Mouse (Mus musculus) midbrain, embryonic 14.5 days (tissue): ENCODE data around the gene Prkn. TPM values are rescaled to one million over a fixed set of nuclear protein-coding genes. Genes with fewer than 3 reads are reported as not detected.

ENCODE experiments used
- ATAC-seq: fragments of 200-750 bp; cut with Nextera tagmentation; 2 replicates; pipeline ENCODE4 v1.8.0; 2017; ENCODE audit warnings: moderate number of reproducible peaks, moderate library complexity; ENCODE audit not compliant: low FRiP score, low TSS enrichment
- DNase-seq: peaks from one replicate; pipeline ENCODE4 v3.0.0-alpha.2; 2015
- H3K27ac ChIP-seq: fragments of 300-500 bp; sonication (generic); replicated peaks from 2 replicates; pipeline ENCODE4 v1.5.1; 2014; ENCODE audit warnings: mild to moderate bottlenecking, low read depth, low read length, moderate library complexity
- H3K27me3 ChIP-seq: fragments of 300-500 bp; sonication (generic); 2 replicates; pipeline ENCODE4 v1.6.1; 2014; ENCODE audit warnings: low read length, control low read depth, mixed read lengths; ENCODE audit not compliant: control insufficient read depth, insufficient read depth
- H3K36me3 ChIP-seq: fragments of 300-500 bp; sonication (generic); 2 replicates; pipeline ENCODE4 v1.6.1; 2014; ENCODE audit warnings: low read length, control low read depth; ENCODE audit not compliant: control insufficient read depth, insufficient read depth
- H3K4me1 ChIP-seq: fragments of 300-500 bp; sonication (generic); 2 replicates; pipeline ENCODE4 v1.6.1; 2014; ENCODE audit warnings: mild to moderate bottlenecking, antibody characterized with exemption, low read length, control low read depth; ENCODE audit not compliant: control insufficient read depth, insufficient read depth
- H3K4me2 ChIP-seq: fragments of 300-500 bp; sonication (generic); 2 replicates; pipeline ENCODE4 v1.6.1; 2014; ENCODE audit warnings: mild to moderate bottlenecking, low read length, moderate library complexity
- H3K4me3 ChIP-seq: fragments of 300-500 bp; sonication (generic); replicated peaks from 2 replicates; pipeline ENCODE4 v1.5.1; 2014; ENCODE audit warnings: low read depth, low read length
- H3K9ac ChIP-seq: fragments of 300-500 bp; sonication (generic); replicated peaks from 2 replicates; pipeline ENCODE4 v1.6.1; 2014; ENCODE audit warnings: mild to moderate bottlenecking, low read length, moderate library complexity
- H3K9me3 ChIP-seq: fragments of 300-500 bp; sonication (generic); 2 replicates; pipeline ENCODE4 v1.6.1; 2016; ENCODE audit warnings: low read length, control low read depth, mixed read lengths; ENCODE audit not compliant: control insufficient read depth
- WGBS: fragments of 180-500 bp; shearing (Covaris S2); extraction: QIAGEN DNeasy Blood & Tissue Kit; methylation state at CpG from one replicate; pipeline ENCODE4 v1.1.7; 2014; 5-methylcytosine and 5-hydroxymethylcytosine counted together
- polyA plus RNA-seq: library from polyadenylated mRNA; unstranded; fragments of >200 nt; fragmentation: Nextera tagmentation; extraction: Ambion mirVana; gene quantifications from 2 replicates; pipeline ENCODE4 v1.2.1, GENCODE M21; 2014

The Prkn gene
- polyA plus RNA-seq, 1 experiment from 2014 or later, result 4.4 TPM

- Histone ChIP-seq H3K27ac (no peak overlapping the region), H3K4me1 (no peaks in the 10 kb centered on the region), H3K27me3 (no peaks in the 10 kb centered on the region), H3K9ac (no peak overlapping the region), H3K4me3 (no peak overlapping the region), H3K9me3 (no peaks in the 10 kb centered on the region), H3K4me2 (no peak overlapping the region), H3K36me3 (no peaks in the 10 kb centered on the region)
- WGBS, result 81% methylated on average over 4 of the region's 4 CpGs
- no peak for DNase-seq
- no peak for ATAC-seq
Observed at GRCm38 (mm10) chr17:10946552-10946951, 106.4 kb downstream of the Prkn start.

GRCm38 (mm10) chr17:10947614-10948013 is 107.4 kb downstream of the Prkn start:
- no peaks in the 10 kb centered on the region for H3K27me3 ChIP-seq
- DNase-seq, result no peak
- H3K4me1 ChIP-seq, result no peaks in the 10 kb centered on the region
- WGBS, result 80% methylated on average over 2 of the region's 2 CpGs
- no peak overlapping the region for H3K27ac ChIP-seq
- no peak overlapping the region for H3K4me3 ChIP-seq
- no peaks in the 10 kb centered on the region for H3K36me3 ChIP-seq
- no peaks in the 10 kb centered on the region for H3K9me3 ChIP-seq
- H3K4me2 ChIP-seq, result no peak overlapping the region
- H3K9ac ChIP-seq, result no peak overlapping the region
- no peak for ATAC-seq

GRCm38 (mm10) chr17:10959066-10959864 is 119.1 kb downstream of the Prkn start:
- DNase-seq, result no peak
- no peak overlapping the region for H3K4me3 ChIP-seq
- ATAC-seq, result no peak
- no peaks in the 10 kb centered on the region for H3K36me3 ChIP-seq
- WGBS, result 76% methylated on average over 10 of the region's 10 CpGs
- H3K9ac ChIP-seq, result no peak overlapping the region
- no peak overlapping the region for H3K27ac ChIP-seq
- H3K27me3 ChIP-seq, result no peaks in the 10 kb centered on the region
- H3K4me2 ChIP-seq, result no peak overlapping the region
- H3K4me1 ChIP-seq, result 0 out of 2 replicates have a peak, but pooled peaks cover under 1% of the 10 kb centered on the region
- H3K9me3 ChIP-seq, result no peaks in the 10 kb centered on the region

- Histone ChIP-seq H3K4me1 (0 out of 2 replicates have a peak, but pooled peaks cover 2% of the 10 kb centered on the region), H3K4me3 (no peak overlapping the region), H3K4me2 (no peak overlapping the region), H3K27ac (no peak overlapping the region), H3K36me3 (no peaks in the 10 kb centered on the region), H3K27me3 (no peaks in the 10 kb centered on the region), H3K9me3 (no peaks in the 10 kb centered on the region), H3K9ac (no peak overlapping the region)
- DNase-seq, result no peak
- 94% methylated on average over 5 of the region's 5 CpGs for WGBS
- ATAC-seq, result no peak
Observed at GRCm38 (mm10) chr17:10962151-10962550, 122.0 kb downstream of the Prkn start.

- ATAC-seq, result no peak
- WGBS, result 68% methylated on average over 4 of the region's 4 CpGs
- Histone ChIP-seq H3K4me3 (no peak overlapping the region), H3K27me3 (no peaks in the 10 kb centered on the region), H3K27ac (no peak overlapping the region), H3K4me2 (no peak overlapping the region), H3K9ac (no peak overlapping the region), H3K4me1 (no peaks in the 10 kb centered on the region), H3K36me3 (no peaks in the 10 kb centered on the region), H3K9me3 (0 out of 2 replicates have a peak, but pooled peaks cover 3% of the 10 kb centered on the region)
- DNase-seq, result no peak
Observed at GRCm38 (mm10) chr17:10982136-10982535, 142.0 kb downstream of the Prkn start.

GRCm38 (mm10) chr17:10987040-10987439 is 146.9 kb downstream of the Prkn start:
- ATAC-seq (no peak), DNase-seq (peak; percentile 68)
- H3K4me1 ChIP-seq, result no peaks in the 10 kb centered on the region
- no peak overlapping the region for H3K27ac ChIP-seq
- no peaks in the 10 kb centered on the region for H3K27me3 ChIP-seq
- 59% methylated on average over 4 of the region's 4 CpGs for WGBS
- H3K9me3 ChIP-seq, result no peaks in the 10 kb centered on the region
- no peaks in the 10 kb centered on the region for H3K36me3 ChIP-seq
- no peak overlapping the region for H3K4me3 ChIP-seq
- no peak overlapping the region for H3K9ac ChIP-seq
- H3K4me2 ChIP-seq, result no peak overlapping the region

- H3K4me3 ChIP-seq, result no peak overlapping the region
- H3K27me3 ChIP-seq, result no peaks in the 10 kb centered on the region
- H3K4me1 ChIP-seq, result no peaks in the 10 kb centered on the region
- 51% methylated on average over 5 of the region's 5 CpGs for WGBS
- H3K4me2 ChIP-seq, result no peak overlapping the region
- no peak for DNase-seq
- H3K9ac ChIP-seq, result no peak overlapping the region
- H3K36me3 ChIP-seq, result no peaks in the 10 kb centered on the region
- no peak for ATAC-seq
- no peaks in the 10 kb centered on the region for H3K9me3 ChIP-seq
- no peak overlapping the region for H3K27ac ChIP-seq
Observed at GRCm38 (mm10) chr17:10997291-10997690, 157.1 kb downstream of the Prkn start.

DNA sequence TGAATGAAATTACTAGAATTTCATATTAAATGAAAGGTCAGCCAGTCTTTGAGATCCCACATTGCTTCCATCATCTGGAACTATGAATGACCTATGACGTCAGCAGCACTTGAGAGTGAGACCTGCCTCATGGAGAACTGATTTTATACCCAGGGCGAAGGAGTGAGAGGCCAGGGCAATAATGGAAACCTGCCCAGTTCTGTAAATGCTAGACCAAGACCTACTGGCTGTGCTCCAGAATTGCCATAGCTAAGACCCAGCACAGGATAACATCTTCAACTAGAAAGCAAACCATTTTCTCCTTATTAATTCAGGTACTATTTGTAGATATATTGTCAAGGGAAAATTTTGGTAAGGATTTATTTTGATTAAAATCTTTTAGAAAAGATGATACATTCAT is 183.2 kb downstream of the Prkn start:
- H3K27ac ChIP-seq, result no peak overlapping the region
- WGBS, result 91% methylated on average over 2 of the region's 2 CpGs
- no peaks in the 10 kb centered on the region for H3K4me1 ChIP-seq
- DNase-seq (no peak), ATAC-seq (no peak)
- H3K36me3 ChIP-seq, result no peaks in the 10 kb centered on the region
- H3K4me3 ChIP-seq, result no peak overlapping the region
- no peaks in the 10 kb centered on the region for H3K9me3 ChIP-seq
- no peak overlapping the region for H3K9ac ChIP-seq
- H3K4me2 ChIP-seq, result no peak overlapping the region
- H3K27me3 ChIP-seq, result no peaks in the 10 kb centered on the region

- ATAC-seq, result no peak
- H3K9ac ChIP-seq, result no peak overlapping the region
- no peak overlapping the region for H3K4me3 ChIP-seq
- no peak overlapping the region for H3K4me2 ChIP-seq
- no peak for DNase-seq
- no peak overlapping the region for H3K27ac ChIP-seq
- no peaks in the 10 kb centered on the region for H3K27me3 ChIP-seq
- H3K9me3 ChIP-seq, result no peaks in the 10 kb centered on the region
- no peaks in the 10 kb centered on the region for H3K4me1 ChIP-seq
- 91% methylated on average over 4 of the region's 4 CpGs for WGBS
- no peaks in the 10 kb centered on the region for H3K36me3 ChIP-seq
Observed at GRCm38 (mm10) chr17:11029348-11029747, 189.2 kb downstream of the Prkn start.
